Mouse (Mus musculus) fat pad, adult 2 months (tissue): Measurements from ENCODE around the gene Eomes.

Experiments used
- DNase-seq: peaks from one replicate; pipeline ENCODE4 v3.0.0-alpha.2; 2011; ENCODE audit warnings: low read depth, low spot score; ENCODE audit errors: extremely low read depth

Eomes gene

GRCm38 (mm10) chr9:118487096-118487395, 9.0 kb downstream of the Eomes start:
- DNase-seq = no peak

DNA sequence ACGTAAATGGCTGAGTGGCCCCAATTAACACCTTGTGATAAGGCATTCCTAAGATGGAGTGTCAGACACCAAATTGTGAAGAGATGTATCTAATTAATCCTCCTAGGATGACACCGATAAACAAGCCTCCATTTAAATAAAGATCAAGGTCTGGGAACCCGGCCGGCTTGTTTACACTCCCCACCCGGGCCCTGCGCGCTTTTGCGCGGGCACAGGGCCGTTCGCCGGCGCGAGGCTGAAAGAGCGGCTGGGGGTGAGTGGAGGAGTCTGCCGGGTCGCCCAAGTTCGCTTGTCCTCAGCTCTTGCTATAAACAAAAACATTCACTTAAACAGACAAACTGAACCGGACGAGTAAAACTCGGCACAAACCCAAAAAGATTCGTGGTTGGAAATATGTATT, 9.6 kb downstream of the Eomes start:
- DNase-seq = no peak

- no peak for DNase-seq
Observed at GRCm38 (mm10) chr9:118488138-118488895, 10.3 kb downstream of the Eomes start.

GRCm38 (mm10) chr9:118488896-118489578, 11.0 kb downstream of the Eomes start:
- DNase-seq = no peak

DNA sequence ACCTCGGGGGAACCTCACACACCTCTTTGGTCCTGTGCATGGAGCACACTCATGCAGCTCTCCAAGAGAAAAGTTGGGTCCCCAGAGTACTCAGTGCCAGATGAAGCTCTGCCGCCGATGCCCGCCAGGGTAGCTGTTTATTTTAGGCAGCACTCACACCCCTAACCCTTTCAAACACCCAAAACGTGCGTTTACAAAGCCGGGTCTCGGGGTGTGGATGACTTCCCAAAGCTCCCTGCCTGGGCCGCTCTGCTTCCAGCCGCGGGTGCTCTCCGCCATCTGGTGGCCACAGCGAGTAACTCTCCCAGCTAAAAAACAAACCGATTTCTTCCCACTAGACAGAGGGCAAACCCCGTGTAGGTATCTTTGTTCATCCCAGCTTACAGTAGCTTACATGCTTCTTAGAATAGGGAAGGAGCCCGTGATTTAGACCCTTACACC, 11.6 kb downstream of the Eomes start:
- DNase-seq = no peak

GRCm38 (mm10) chr9:118491195-118491594, 13.2 kb downstream of the Eomes start:
- DNase-seq = no peak

GRCm38 (mm10) chr9:118492932-118493698, 15.1 kb downstream of the Eomes start:
- DNase-seq = no peak

GRCm38 (mm10) chr9:118494106-118494505, 16.1 kb downstream of the Eomes start:
- no peak for DNase-seq

DNA sequence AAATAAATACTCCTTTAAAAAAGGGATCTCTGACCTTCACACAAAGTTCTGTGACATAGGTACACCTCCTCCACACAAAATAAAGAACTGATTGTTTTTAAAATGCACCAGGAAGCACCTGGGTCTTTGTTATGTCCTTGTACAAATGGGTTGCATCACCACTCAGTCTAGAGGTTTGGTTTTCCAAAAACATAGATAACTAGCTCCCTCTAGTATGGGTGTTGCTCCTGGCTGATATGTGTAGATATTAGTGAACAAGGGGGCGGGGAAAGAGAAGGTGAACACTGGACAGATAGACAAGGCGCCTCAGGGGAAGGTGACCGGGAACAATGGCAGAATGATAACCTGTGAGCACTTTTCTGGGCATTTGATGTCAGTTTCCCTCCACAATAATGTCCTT, 17.9 kb downstream of the Eomes start:
- no peak for DNase-seq

DNA sequence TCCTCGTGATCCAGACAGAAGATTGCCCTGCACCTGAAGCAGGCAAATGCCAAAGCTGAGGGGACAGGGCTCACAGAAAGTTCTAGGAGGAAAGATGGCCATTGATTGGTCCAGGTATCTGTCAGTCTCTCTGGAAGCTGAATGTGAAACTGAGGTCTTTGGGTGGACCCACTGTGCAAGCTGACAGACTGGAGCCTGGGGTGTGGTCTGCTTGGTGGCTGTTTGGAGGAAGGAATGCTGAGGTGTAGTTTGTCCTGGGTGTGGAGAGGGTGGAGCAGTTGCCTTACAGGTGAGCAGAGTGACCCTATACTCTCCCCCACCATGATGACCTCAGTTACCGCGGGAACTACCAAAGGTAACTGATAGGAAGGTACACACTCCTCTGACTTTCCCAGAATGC, 18.9 kb downstream of the Eomes start:
- no peak for DNase-seq

DNA sequence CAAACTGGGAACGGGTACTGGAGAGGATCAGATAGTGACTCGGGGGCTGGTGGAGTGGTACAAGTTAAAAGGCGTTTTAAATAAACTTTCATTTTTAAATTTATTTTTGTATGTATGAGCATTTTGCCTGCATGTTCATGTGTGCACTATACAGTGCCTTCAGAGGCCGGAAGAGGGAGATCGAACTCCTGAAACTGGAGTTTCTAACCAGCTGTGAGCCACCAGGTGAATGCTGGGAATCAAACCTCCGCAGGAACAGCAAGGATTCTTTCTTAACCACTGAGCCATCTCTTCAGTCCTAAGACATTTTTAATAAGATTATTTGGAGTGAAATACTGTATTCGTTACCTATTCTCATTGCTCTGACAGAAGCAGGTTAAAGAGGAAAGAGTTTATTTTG, 20.0 kb downstream of the Eomes start:
- no peak for DNase-seq

DNA sequence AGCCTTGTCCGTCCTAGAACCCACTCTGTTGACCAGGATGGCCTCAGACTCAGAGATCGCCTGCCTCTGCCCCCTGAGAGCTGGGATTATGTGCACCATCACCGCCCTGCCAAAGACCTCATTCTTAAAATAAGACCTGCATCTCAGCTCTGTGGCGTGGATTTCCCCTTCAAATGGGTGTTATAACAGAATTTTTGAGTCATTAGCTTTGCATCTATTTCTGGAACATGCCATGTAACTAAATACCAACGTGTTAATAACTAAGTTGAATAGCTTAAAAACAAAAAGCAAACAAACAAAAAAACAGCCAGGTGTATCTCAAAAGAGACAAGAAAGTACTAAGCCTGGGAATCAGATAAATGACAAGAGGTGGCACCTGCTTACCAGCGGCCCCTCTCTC, 23.0 kb downstream of the Eomes start:
- no peak for DNase-seq

DNA sequence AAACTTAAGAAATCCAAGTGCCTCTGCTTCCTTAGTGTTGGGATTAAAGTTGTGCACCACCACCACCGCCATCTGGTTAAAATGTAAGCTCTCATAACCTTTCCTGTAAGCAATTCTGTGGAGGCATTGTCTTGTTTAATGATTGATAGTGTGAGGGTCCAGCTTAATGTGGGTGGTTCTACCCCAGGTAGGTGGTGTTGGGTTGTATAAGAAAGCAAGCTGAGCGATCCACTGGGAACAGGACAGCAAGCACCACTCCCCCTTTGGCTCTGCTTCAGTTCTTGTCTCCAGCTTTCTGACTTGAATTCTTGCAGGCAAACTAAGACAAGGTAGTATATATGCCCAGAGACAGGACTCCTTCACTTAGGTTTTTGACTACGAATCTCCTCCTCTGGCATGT, 26.6 kb downstream of the Eomes start:
- DNase-seq = no peak

DNA sequence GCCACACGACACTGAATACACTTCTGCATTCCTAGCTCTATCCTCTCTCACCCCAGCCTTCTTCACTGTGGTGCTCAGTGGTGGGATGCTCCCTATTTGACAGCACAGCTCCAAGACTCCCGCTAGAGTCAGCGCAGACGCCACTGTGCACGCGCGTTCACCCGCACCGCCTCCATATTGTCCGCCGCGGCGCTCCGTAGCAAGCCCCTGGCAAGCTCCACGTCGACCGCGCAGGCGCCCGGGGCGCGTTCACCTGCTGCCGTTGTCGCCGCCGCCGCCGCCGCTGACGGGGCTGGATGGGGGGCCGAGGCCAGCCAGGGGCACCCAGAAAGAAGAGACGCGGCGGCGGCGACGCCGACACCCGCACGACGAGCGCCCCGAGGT, 28.0 kb downstream of the Eomes start, which contains the start of gene Golga4:
TSS of gene Golga4 (plus strand) at position 248 of the 384 bp plus-strand sequence.
- DNase-seq = no peak

DNA sequence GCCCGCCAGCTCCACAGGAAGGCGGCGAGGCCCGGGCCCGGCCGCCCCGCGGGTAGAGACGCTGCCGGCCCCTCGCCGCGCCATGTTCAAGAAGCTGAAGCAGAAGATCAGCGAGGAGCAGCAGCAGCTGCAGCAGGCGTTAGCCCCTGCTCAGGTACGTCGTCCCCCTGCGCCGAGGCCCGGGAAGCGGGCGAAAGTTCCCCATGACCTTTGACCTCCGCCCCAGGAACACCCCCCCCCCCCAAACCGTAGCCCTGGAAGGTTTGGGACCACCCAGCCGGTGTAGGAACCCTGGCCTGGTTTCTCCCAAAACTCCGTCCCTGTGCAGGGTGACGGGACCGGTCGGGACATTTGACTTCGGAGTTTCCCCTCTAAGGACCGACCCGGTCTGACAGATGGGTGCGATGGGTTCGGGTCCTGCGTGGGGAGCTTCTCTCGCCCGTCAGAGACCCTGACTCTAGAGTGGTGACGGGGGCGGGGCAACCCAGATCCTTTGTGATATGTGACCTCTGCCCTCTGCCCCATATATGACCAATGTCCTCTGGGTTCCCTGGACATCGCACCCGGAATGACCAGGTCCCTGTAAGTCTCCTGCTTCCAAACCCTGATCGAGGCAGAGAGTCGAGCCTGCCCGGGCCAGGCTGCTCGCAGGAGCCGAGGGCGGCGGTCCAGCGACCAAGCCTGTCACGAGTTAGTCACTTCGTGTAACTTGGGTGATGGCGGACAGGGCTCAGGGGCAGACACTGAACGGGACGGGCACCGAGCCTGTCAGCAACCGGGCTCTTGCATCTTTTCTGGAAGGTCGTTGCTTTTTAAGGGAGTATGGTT, 28.6 kb downstream of the Eomes start:
- DNase-seq = no peak

GRCm38 (mm10) chr9:118507552-118507951, 29.5 kb downstream of the Eomes start:
- no peak for DNase-seq

DNA sequence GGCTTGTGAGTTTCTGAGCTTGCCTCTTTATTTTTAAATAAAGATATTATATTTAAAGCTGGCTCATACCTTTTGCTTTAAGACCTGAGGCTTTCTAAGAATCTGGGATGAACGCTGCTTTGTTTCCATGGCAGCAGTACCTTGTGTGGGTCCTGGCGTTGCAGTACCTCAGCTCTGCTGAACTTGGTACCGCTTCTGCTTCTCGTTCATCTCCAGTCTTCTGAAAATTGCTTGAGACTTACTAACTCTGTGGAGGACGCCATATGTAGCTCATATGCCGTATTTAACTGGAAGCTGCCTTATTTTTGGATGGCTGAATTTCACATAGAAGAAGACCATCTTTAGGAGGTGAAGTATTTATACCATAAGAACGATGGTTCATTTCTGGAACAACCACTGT, 30.6 kb downstream of the Eomes start:
- DNase-seq = no peak

- DNase-seq = no peak
Observed at GRCm38 (mm10) chr9:118510941-118511690, 33.1 kb downstream of the Eomes start.

DNA sequence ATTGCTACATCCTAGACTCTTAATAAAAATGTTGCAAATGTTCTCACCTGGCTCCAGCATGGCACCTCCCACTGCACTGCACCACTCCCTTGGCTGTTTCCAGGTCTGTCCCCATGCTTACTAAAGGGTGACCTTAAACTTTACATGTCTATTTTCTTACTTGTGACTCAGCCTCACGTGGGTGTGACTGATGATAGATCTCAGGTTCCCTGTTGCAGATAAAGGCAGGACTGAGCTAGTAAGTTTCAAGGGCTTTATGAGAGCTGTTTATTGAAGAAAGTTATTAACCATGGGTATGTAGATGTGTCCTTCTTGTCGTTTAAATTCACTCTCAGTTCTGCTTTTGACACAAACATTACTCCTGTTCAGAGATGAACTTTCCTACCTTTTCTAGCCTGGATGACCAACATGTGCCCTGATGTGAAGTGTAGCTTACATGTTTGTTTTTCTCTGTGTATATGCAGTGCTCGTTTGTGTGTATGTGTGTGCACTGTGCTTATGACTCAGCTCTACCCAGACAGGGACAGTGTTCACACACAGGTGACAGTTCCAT, 34.7 kb downstream of the Eomes start:
- DNase-seq = peak; percentile 64

GRCm38 (mm10) chr9:118515476-118515875, 37.5 kb downstream of the Eomes start:
- DNase-seq = no peak
